In genomic region chr17:30637714-30638113, GRCm38 (mm10) we compare ENCODE assay signal across 25 mouse cellular contexts. TPM values are rescaled to one million over a fixed set of nuclear protein-coding genes. Genes with fewer than 3 reads are reported as not detected.
DNase-seq lines count a peak whose midpoint lies in the region; ATAC-seq and TF ChIP-seq lines count a peak whose summit lies in the region.
"Had no signal": no experiment of that assay in that cellular context is flagged by ENCODE, and none has a peak within 500 bp of the region (broad histone marks: within the 10 kb centered on the region; RNA-seq: fewer than 3 reads in every experiment).

No protein-coding gene starts in this region.

- no peaks in the 10 kb centered on the region for H3K36me3 ChIP-seq in embryonic facial prominence, embryonic 12.5 days
- H3K36me3 ChIP-seq in embryonic facial prominence, embryonic 10.5 days (replicated peaks), result no peaks in the 10 kb centered on the region
- no peaks in the 10 kb centered on the region for H3K36me3 ChIP-seq in forebrain, embryonic 14.5 days (ENCODE audit: control insufficient read depth, insufficient read depth, low read length)
- no peaks in the 10 kb centered on the region for H3K36me3 ChIP-seq in forebrain, postnatal 0 days (ENCODE audit: insufficient read depth)
- no peaks in the 10 kb centered on the region for H3K36me3 ChIP-seq in midbrain, embryonic 10.5 days
- H3K36me3 ChIP-seq in midbrain, embryonic 15.5 days (replicated peaks), result no peaks in the 10 kb centered on the region
- no peaks in the 10 kb centered on the region for H3K36me3 ChIP-seq in liver, embryonic 14.5 days (replicated peaks; ENCODE audit: control insufficient read depth, insufficient read depth, low read depth)
- H3K36me3 ChIP-seq: embryonic facial prominence, embryonic 13.5 days; heart, embryonic 12.5 days; heart, embryonic 15.5 days; hindbrain, embryonic 10.5 days; hindbrain, embryonic 13.5 days had no signal

- WGBS in embryonic facial prominence, embryonic 12.5 days, result 53% methylated on average over 1 of the region's 1 CpGs
- WGBS in embryonic facial prominence, embryonic 10.5 days, result 61% methylated on average over 1 of the region's 1 CpGs
- 48% methylated on average over 1 of the region's 1 CpGs for WGBS in forebrain, embryonic 14.5 days
- WGBS in forebrain, postnatal 0 days, result 48% methylated on average over 1 of the region's 1 CpGs
- WGBS in midbrain, embryonic 10.5 days, result 73% methylated on average over 1 of the region's 1 CpGs
- 53% methylated on average over 1 of the region's 1 CpGs for WGBS in midbrain, embryonic 15.5 days
- WGBS in liver, embryonic 14.5 days (ENCODE audit: insufficient replicate concordance), result 27% methylated on average over 1 of the region's 1 CpGs

- H3K4me3 ChIP-seq in embryonic facial prominence, embryonic 12.5 days, result no peak overlapping the region
- H3K4me3 ChIP-seq in embryonic facial prominence, embryonic 10.5 days, result no peak overlapping the region
- H3K4me3 ChIP-seq in forebrain, embryonic 14.5 days (ENCODE audit: low read depth, low read length), result no peak overlapping the region
- H3K4me3 ChIP-seq in forebrain, postnatal 0 days (ENCODE audit: low read depth, low read length), result no peak overlapping the region
- H3K4me3 ChIP-seq in midbrain, embryonic 10.5 days, result no peak overlapping the region
- H3K4me3 ChIP-seq in midbrain, embryonic 15.5 days, result no peak overlapping the region
- H3K4me3 ChIP-seq in liver, embryonic 14.5 days (ENCODE audit: insufficient read depth in 1 of 2, low read depth in 2 of 2, low read length in 2 of 2), result no peak overlapping the region
- H3K4me3 ChIP-seq: embryonic facial prominence, embryonic 13.5 days; erythroblast, embryonic 14.5 days; heart, embryonic 12.5 days; heart, embryonic 15.5 days; hindbrain, embryonic 10.5 days; hindbrain, embryonic 13.5 days had no signal

- no peaks in the 10 kb centered on the region for H3K9me3 ChIP-seq in embryonic facial prominence, embryonic 12.5 days
- no peaks in the 10 kb centered on the region for H3K9me3 ChIP-seq in embryonic facial prominence, embryonic 10.5 days
- no peaks in the 10 kb centered on the region for H3K9me3 ChIP-seq in forebrain, embryonic 14.5 days (replicated peaks; ENCODE audit: control insufficient read depth, low read length)
- no peaks in the 10 kb centered on the region for H3K9me3 ChIP-seq in forebrain, postnatal 0 days (ENCODE audit: low read length)
- H3K9me3 ChIP-seq in midbrain, embryonic 10.5 days (replicated peaks), result no peaks in the 10 kb centered on the region
- H3K9me3 ChIP-seq in midbrain, embryonic 15.5 days, result no peaks in the 10 kb centered on the region
- no peaks in the 10 kb centered on the region for H3K9me3 ChIP-seq in liver, embryonic 14.5 days (ENCODE audit: control insufficient read depth, low read length)
- H3K9me3 ChIP-seq: embryonic facial prominence, embryonic 13.5 days; heart, embryonic 12.5 days; heart, embryonic 15.5 days; hindbrain, embryonic 10.5 days; hindbrain, embryonic 13.5 days had no signal

- no peak for DNase-seq in embryonic facial prominence, embryonic 10.5 days (ENCODE audit: low spot score)
- peak; percentile 10 for DNase-seq in forebrain, embryonic 14.5 days (ENCODE audit: low spot score)
- no peak for DNase-seq in forebrain, postnatal 0 days
- no peak for DNase-seq in midbrain, embryonic 10.5 days (ENCODE audit: low spot score)
- no peak for DNase-seq in liver, embryonic 14.5 days (ENCODE audit: low read depth in 3 of 3, low spot score in 3 of 3)
- no peak for DNase-seq in right cerebral cortex, adult 2 months (ENCODE audit: low spot score in 2 of 2)
- DNase-seq: adrenal gland, adult 8-10 months; adrenal gland, postnatal 25 days; cerebellum, adult 18-20 months; cerebellum, adult 9-10 months; cerebellum, postnatal 14 days; gastrocnemius, postnatal 25 days; heart, adult 18-20 months; heart, postnatal 10 days; heart, postnatal 36 days had no signal

- no peak for TF ChIP-seq CTCF in forebrain, postnatal 0 days (IDR thresholded peaks at IDR 0.05; ENCODE audit: low read depth)
- TF ChIP-seq CTCF in liver, embryonic 14.5 days (IDR thresholded peaks at IDR 0.05; ENCODE audit: low read depth), result no peak

- H3K27ac ChIP-seq in embryonic facial prominence, embryonic 12.5 days, result no peak overlapping the region
- no peak overlapping the region for H3K27ac ChIP-seq in embryonic facial prominence, embryonic 10.5 days (replicated peaks)
- H3K27ac ChIP-seq in forebrain, embryonic 14.5 days (ENCODE audit: low read depth, low read length), result no peak overlapping the region
- no peak overlapping the region for H3K27ac ChIP-seq in forebrain, postnatal 0 days (ENCODE audit: low read depth, low read length)
- peak overlapping the region; percentile 49; the same call in 1 of the 2 replicates for H3K27ac ChIP-seq in midbrain, embryonic 10.5 days (replicated peaks)
- H3K27ac ChIP-seq in midbrain, embryonic 15.5 days, result no peak overlapping the region
- H3K27ac ChIP-seq in liver, embryonic 14.5 days, result no peak overlapping the region
- H3K27ac ChIP-seq: embryonic facial prominence, embryonic 13.5 days; heart, embryonic 15.5 days; hindbrain, embryonic 10.5 days; hindbrain, embryonic 13.5 days had no signal

- 0 out of 2 replicates have a peak, but pooled peaks have one; percentile 10 for ATAC-seq in embryonic facial prominence, embryonic 12.5 days (ENCODE audit: insufficient number of reproducible peaks, insufficient read depth, low FRiP score, low TSS enrichment)
- ATAC-seq in forebrain, embryonic 14.5 days, result no peak; the same call in 1 of the 2 replicates
- ATAC-seq in forebrain, postnatal 0 days, result no peak
- no peak for ATAC-seq in midbrain, embryonic 15.5 days (replicated peaks)
- ATAC-seq in liver, embryonic 14.5 days (ENCODE audit: insufficient read depth), result peak; percentile 48; the same call in 1 of the 2 replicates
- ATAC-seq: activated CD4-positive, CD25-positive, alpha-beta regulatory T cell, adult 4 months; hindbrain, embryonic 16.5 days had no signal

- TF ChIP-seq EP300 in liver, embryonic 14.5 days (IDR thresholded peaks at IDR 0.05; ENCODE audit: low read depth), result no peak

- no peak overlapping the region for H3K9ac ChIP-seq in embryonic facial prominence, embryonic 12.5 days
- no peak overlapping the region for H3K9ac ChIP-seq in forebrain, embryonic 14.5 days (ENCODE audit: low read length)
- no peak overlapping the region for H3K9ac ChIP-seq in forebrain, postnatal 0 days
- no peak overlapping the region for H3K9ac ChIP-seq in midbrain, embryonic 15.5 days
- no peak overlapping the region for H3K9ac ChIP-seq in liver, embryonic 14.5 days (replicated peaks)
- H3K9ac ChIP-seq: embryonic facial prominence, embryonic 13.5 days; heart, embryonic 12.5 days; heart, embryonic 15.5 days; hindbrain, embryonic 13.5 days had no signal

- no peak overlapping the region for H3K4me2 ChIP-seq in embryonic facial prominence, embryonic 12.5 days (replicated peaks)
- H3K4me2 ChIP-seq in forebrain, embryonic 14.5 days (ENCODE audit: low read length), result no peak overlapping the region
- H3K4me2 ChIP-seq in forebrain, postnatal 0 days (ENCODE audit: low read depth), result no peak overlapping the region
- H3K4me2 ChIP-seq in midbrain, embryonic 15.5 days, result no peak overlapping the region
- no peak overlapping the region for H3K4me2 ChIP-seq in liver, embryonic 14.5 days (ENCODE audit: low read depth)
- H3K4me2 ChIP-seq: embryonic facial prominence, embryonic 13.5 days; heart, embryonic 12.5 days; heart, embryonic 15.5 days; hindbrain, embryonic 13.5 days had no signal

- H3K4me1 ChIP-seq in embryonic facial prominence, embryonic 12.5 days, result no peaks in the 10 kb centered on the region
- peaks cover 19% of the 10 kb centered on the region for H3K4me1 ChIP-seq in embryonic facial prominence, embryonic 10.5 days
- 0 out of 2 replicates have a peak, but pooled peaks cover 4% of the 10 kb centered on the region for H3K4me1 ChIP-seq in forebrain, embryonic 14.5 days (ENCODE audit: control insufficient read depth, insufficient read depth, low read length)
- no peaks in the 10 kb centered on the region for H3K4me1 ChIP-seq in forebrain, postnatal 0 days (ENCODE audit: insufficient read depth)
- H3K4me1 ChIP-seq in midbrain, embryonic 10.5 days, result peaks cover 23% of the 10 kb centered on the region
- H3K4me1 ChIP-seq in midbrain, embryonic 15.5 days, result no peaks in the 10 kb centered on the region
- H3K4me1 ChIP-seq in liver, embryonic 14.5 days (replicated peaks; ENCODE audit: control insufficient read depth in 2 of 2, insufficient read depth in 2 of 2, low read length in 1 of 2), result peaks cover 0 to 9% of the 10 kb centered on the region in 2 experiments; a peak in 3 of 4 replicates
- H3K4me1 ChIP-seq: hindbrain, embryonic 13.5 days had no signal

- H3K27me3 ChIP-seq in embryonic facial prominence, embryonic 12.5 days, result no peaks in the 10 kb centered on the region
- H3K27me3 ChIP-seq in embryonic facial prominence, embryonic 10.5 days (replicated peaks; ENCODE audit: low read depth, poor library complexity, severe bottlenecking), result peaks cover 6% of the 10 kb centered on the region
- no peaks in the 10 kb centered on the region for H3K27me3 ChIP-seq in forebrain, embryonic 14.5 days (replicated peaks; ENCODE audit: control insufficient read depth, insufficient read depth, low read length)
- H3K27me3 ChIP-seq in forebrain, postnatal 0 days (ENCODE audit: insufficient read depth, low read length), result no peaks in the 10 kb centered on the region
- no peaks in the 10 kb centered on the region for H3K27me3 ChIP-seq in midbrain, embryonic 10.5 days (ENCODE audit: low read depth, poor library complexity, severe bottlenecking)
- no peaks in the 10 kb centered on the region for H3K27me3 ChIP-seq in midbrain, embryonic 15.5 days (replicated peaks)
- H3K27me3 ChIP-seq in liver, embryonic 14.5 days (ENCODE audit: control insufficient read depth, insufficient read depth, low read length), result no peaks in the 10 kb centered on the region
- H3K27me3 ChIP-seq: embryonic facial prominence, embryonic 13.5 days; heart, embryonic 12.5 days; heart, embryonic 15.5 days; hindbrain, embryonic 13.5 days had no signal

RNA-seq across cellular contexts. Expression of gene Glo1, which starts 11.0 kb away (rescaled TPM):
- 215 and 218 TPM in 2 replicates for polyA plus RNA-seq in embryonic facial prominence, embryonic 12.5 days (2016; fragmentation: Nextera tagmentation; extraction: Ambion mirVana)
- 210 and 216 TPM in 2 replicates for polyA plus RNA-seq in embryonic facial prominence, embryonic 10.5 days (2016; fragmentation: Nextera tagmentation; extraction: Ambion mirVana)
- 210 TPM in 2 replicates for polyA plus RNA-seq in forebrain, embryonic 14.5 days (2014; fragmentation: Nextera tagmentation; extraction: Ambion mirVana)
- 150 and 172 TPM in 2 replicates for total RNA-seq in forebrain, postnatal 0 days (2014; rRNA removed)
- 186 and 194 TPM in 2 replicates for polyA plus RNA-seq in forebrain, postnatal 0 days (2015; fragmentation: Nextera tagmentation; extraction: Ambion mirVana)
- 242 and 252 TPM in 2 replicates for polyA plus RNA-seq in midbrain, embryonic 10.5 days (2016; fragmentation: Nextera tagmentation; extraction: Ambion mirVana)
- 128 and 131 TPM in 2 replicates for polyA plus RNA-seq in midbrain, embryonic 15.5 days (2015; fragmentation: Nextera tagmentation; extraction: Ambion mirVana)
- 98.1 and 103 TPM in 2 replicates for polyA plus RNA-seq in liver, embryonic 14.5 days (2012; rRNA removed)
- polyA plus RNA-seq in liver, embryonic 14.5 days (2014; fragmentation: Nextera tagmentation; extraction: Ambion mirVana), result 273 and 280 TPM in 2 replicates

RNA-seq across cellular contexts. Expression of gene Dnah8, which starts 13.6 kb away (rescaled TPM):
- 1.4 and 2.1 TPM in 2 replicates for polyA plus RNA-seq in embryonic facial prominence, embryonic 12.5 days (2016; fragmentation: Nextera tagmentation; extraction: Ambion mirVana)
- polyA plus RNA-seq in embryonic facial prominence, embryonic 10.5 days (2016; fragmentation: Nextera tagmentation; extraction: Ambion mirVana), result 0.87 and 0.88 TPM in 2 replicates
- polyA plus RNA-seq in forebrain, embryonic 14.5 days (2014; fragmentation: Nextera tagmentation; extraction: Ambion mirVana), result 1.7 and 1.9 TPM in 2 replicates
- total RNA-seq in forebrain, postnatal 0 days (2014; rRNA removed), result 1.5 and 5.0 TPM in 2 replicates
- polyA plus RNA-seq in forebrain, postnatal 0 days (2015; fragmentation: Nextera tagmentation; extraction: Ambion mirVana), result 0.80 and 2.1 TPM in 2 replicates
- 1.1 and 1.2 TPM in 2 replicates for polyA plus RNA-seq in midbrain, embryonic 10.5 days (2016; fragmentation: Nextera tagmentation; extraction: Ambion mirVana)
- polyA plus RNA-seq in midbrain, embryonic 15.5 days (2015; fragmentation: Nextera tagmentation; extraction: Ambion mirVana), result 2.0 and 2.7 TPM in 2 replicates
- polyA plus RNA-seq in liver, embryonic 14.5 days (2012; rRNA removed), result 1.1 and 1.8 TPM in 2 replicates
- 0.83 and 1.2 TPM in 2 replicates for polyA plus RNA-seq in liver, embryonic 14.5 days (2014; fragmentation: Nextera tagmentation; extraction: Ambion mirVana)

Comparison
In these comparisons a context has a peak if more than half of its experiments do, and no peak if none do; other contexts are left out.
1. ATAC-seq: peak in embryonic facial prominence, embryonic 12.5 days (single experiment) and liver, embryonic 14.5 days (single experiment); none in forebrain, embryonic 14.5 days (single experiment), forebrain, postnatal 0 days (single experiment) and midbrain, embryonic 15.5 days (single experiment).